Mouse (Mus musculus) c-Kit-positive CD71-positive TER-119-negative erythroid progenitor cells, embryonic 14.5 days (primary cell): ENCODE data around the gene Timm9.

Experiments
- DNase-seq: peaks from one replicate; pipeline ENCODE4 v3.0.0-alpha.2; 2013; ENCODE audit warnings: low read depth

The Timm9 gene

GRCm38 (mm10) chr12:71136130-71136973 is at the start of gene Timm9, which contains the start of gene 2700049A03Rik:
Gene Timm9 (minus strand): TSS chr12:71136684.
Gene 2700049A03Rik (plus strand): TSS chr12:71136848.
- peak; percentile 72 for DNase-seq

- DNase-seq, result no peak
These were observed 47.9 kb upstream of the Timm9 start for GRCm38 (mm10) chr12:71184396-71184795.

- no peak for DNase-seq
These were observed 47.3 kb upstream of the Timm9 start for GRCm38 (mm10) chr12:71183736-71184135.

GRCm38 (mm10) chr12:71169911-71170310 is 33.4 kb upstream of the Timm9 start:
- no peak for DNase-seq

- DNase-seq, result peak; percentile 71
These were observed 27.9 kb upstream of the Timm9 start for GRCm38 (mm10) chr12:71164410-71164809.

- DNase-seq, result no peak
These were observed 21.5 kb upstream of the Timm9 start for GRCm38 (mm10) chr12:71157974-71158373.

GRCm38 (mm10) chr12:71154979-71155378 is 18.5 kb upstream of the Timm9 start:
- DNase-seq, result no peak

- no peak for DNase-seq
These were observed 13.7 kb upstream of the Timm9 start for GRCm38 (mm10) chr12:71150167-71150566.

GRCm38 (mm10) chr12:71149456-71149855 is 13.0 kb upstream of the Timm9 start:
- DNase-seq, result no peak

GRCm38 (mm10) chr12:71148801-71149200 is 12.3 kb upstream of the Timm9 start:
- DNase-seq, result no peak

GRCm38 (mm10) chr12:71147641-71148040 is 11.2 kb upstream of the Timm9 start:
- no peak for DNase-seq

- DNase-seq, result no peak
These were observed 4.7 kb upstream of the Timm9 start for GRCm38 (mm10) chr12:71141189-71141588.

GRCm38 (mm10) chr12:71139258-71139828 is 2.9 kb upstream of the Timm9 start:
- no peak for DNase-seq

GRCm38 (mm10) chr12:71137686-71138085 is 1.2 kb upstream of the Timm9 start:
- no peak for DNase-seq

GRCm38 (mm10) chr12:71136974-71137491 is 549 bp upstream of the Timm9 start:
- peak; percentile 90 for DNase-seq

GRCm38 (mm10) chr12:71135581-71135980 is 903 bp downstream of the Timm9 start:
- no peak for DNase-seq

- no peak for DNase-seq
These were observed 13.2 kb downstream of the Timm9 start for GRCm38 (mm10) chr12:71123286-71123685.

GRCm38 (mm10) chr12:71122731-71123130 is 13.8 kb downstream of the Timm9 start:
- DNase-seq, result no peak

- DNase-seq, result no peak
These were observed 20.1 kb downstream of the Timm9 start for GRCm38 (mm10) chr12:71116411-71116810.

- DNase-seq, result no peak
These were observed 22.7 kb downstream of the Timm9 start for GRCm38 (mm10) chr12:71113675-71114288.

- no peak for DNase-seq
These were observed 23.4 kb downstream of the Timm9 start for GRCm38 (mm10) chr12:71113074-71113473.

- DNase-seq, result no peak
These were observed 25.2 kb downstream of the Timm9 start, which contains the start of gene Tomm20l for GRCm38 (mm10) chr12:71111331-71111730. Gene Tomm20l (plus strand): TSS chr12:71111428.
